Mouse (Mus musculus) midbrain, embryonic 14.5 days (tissue): ENCODE data around the gene Arrdc3. TPM values are rescaled to one million over a fixed set of nuclear protein-coding genes. Genes with fewer than 3 reads are reported as not detected.

ENCODE experiments used
- ATAC-seq: fragments of 200-750 bp; cut with Nextera tagmentation; 2 replicates; pipeline ENCODE4 v1.8.0; 2017; ENCODE audit warnings: moderate number of reproducible peaks, moderate library complexity; ENCODE audit not compliant: low FRiP score, low TSS enrichment
- DNase-seq: peaks from one replicate; pipeline ENCODE4 v3.0.0-alpha.2; 2015
- H3K27ac ChIP-seq: fragments of 300-500 bp; sonication (generic); replicated peaks from 2 replicates; pipeline ENCODE4 v1.5.1; 2014; ENCODE audit warnings: mild to moderate bottlenecking, low read depth, low read length, moderate library complexity
- H3K27me3 ChIP-seq: fragments of 300-500 bp; sonication (generic); 2 replicates; pipeline ENCODE4 v1.6.1; 2014; ENCODE audit warnings: low read length, control low read depth, mixed read lengths; ENCODE audit not compliant: control insufficient read depth, insufficient read depth
- H3K36me3 ChIP-seq: fragments of 300-500 bp; sonication (generic); 2 replicates; pipeline ENCODE4 v1.6.1; 2014; ENCODE audit warnings: low read length, control low read depth; ENCODE audit not compliant: control insufficient read depth, insufficient read depth
- H3K4me1 ChIP-seq: fragments of 300-500 bp; sonication (generic); 2 replicates; pipeline ENCODE4 v1.6.1; 2014; ENCODE audit warnings: mild to moderate bottlenecking, antibody characterized with exemption, low read length, control low read depth; ENCODE audit not compliant: control insufficient read depth, insufficient read depth
- H3K4me2 ChIP-seq: fragments of 300-500 bp; sonication (generic); 2 replicates; pipeline ENCODE4 v1.6.1; 2014; ENCODE audit warnings: mild to moderate bottlenecking, low read length, moderate library complexity
- H3K4me3 ChIP-seq: fragments of 300-500 bp; sonication (generic); replicated peaks from 2 replicates; pipeline ENCODE4 v1.5.1; 2014; ENCODE audit warnings: low read depth, low read length
- H3K9ac ChIP-seq: fragments of 300-500 bp; sonication (generic); replicated peaks from 2 replicates; pipeline ENCODE4 v1.6.1; 2014; ENCODE audit warnings: mild to moderate bottlenecking, low read length, moderate library complexity
- H3K9me3 ChIP-seq: fragments of 300-500 bp; sonication (generic); 2 replicates; pipeline ENCODE4 v1.6.1; 2016; ENCODE audit warnings: low read length, control low read depth, mixed read lengths; ENCODE audit not compliant: control insufficient read depth
- WGBS: fragments of 180-500 bp; shearing (Covaris S2); extraction: QIAGEN DNeasy Blood & Tissue Kit; methylation state at CpG from one replicate; pipeline ENCODE4 v1.1.7; 2014; 5-methylcytosine and 5-hydroxymethylcytosine counted together
- polyA plus RNA-seq: library from polyadenylated mRNA; unstranded; fragments of >200 nt; fragmentation: Nextera tagmentation; extraction: Ambion mirVana; gene quantifications from 2 replicates; pipeline ENCODE4 v1.2.1, GENCODE M21; 2014

Arrdc3 gene
- polyA plus RNA-seq: 39.3 and 80.6 TPM in 2 replicates

- H3K9me3 ChIP-seq: no peaks in the 10 kb centered on the region
- H3K36me3 ChIP-seq: peaks cover 7% of the 10 kb centered on the region; the same call in 1 of the 2 replicates
- H3K27me3 ChIP-seq: no peaks in the 10 kb centered on the region
- 1% methylated on average over 31 of the region's 31 CpGs for WGBS
- peaks cover 9% of the 10 kb centered on the region for H3K4me1 ChIP-seq
- DNase-seq (peak; percentile 100), ATAC-seq (peak; percentile 59)
- peak within 1 kb of the TSS; percentile 71 for H3K4me2 ChIP-seq
- peak within 1 kb of the TSS; percentile 100 for H3K27ac ChIP-seq
- peak within 1 kb of the TSS; percentile 98 for H3K4me3 ChIP-seq
- H3K9ac ChIP-seq: peak within 1 kb of the TSS; percentile 100
Measured at GRCm38 (mm10) chr13:80883190-80883589, at the start of gene Arrdc3. TSS of gene Arrdc3 (plus strand) at chr13:80883384.

DNA sequence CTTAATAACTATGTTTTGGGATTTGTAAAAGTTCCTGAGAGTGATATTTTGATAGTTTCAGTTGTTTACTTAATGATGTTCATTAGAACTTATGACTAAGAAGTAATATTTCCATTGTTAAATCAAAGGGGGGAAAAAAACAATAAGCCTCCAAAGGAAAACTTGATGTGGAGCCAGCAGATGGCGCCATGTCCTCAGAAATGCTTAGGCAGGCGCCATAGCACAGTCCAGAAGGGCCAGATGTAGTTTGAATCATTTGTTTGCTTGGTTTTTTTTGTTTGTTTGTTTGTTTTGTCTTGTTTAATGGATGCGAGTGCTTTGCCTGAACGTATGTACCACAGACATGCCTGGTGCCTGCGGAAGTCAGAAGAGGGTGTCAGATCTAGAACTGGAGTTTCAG, 21.0 kb upstream of the Arrdc3 start:
- no peaks in the 10 kb centered on the region for H3K27me3 ChIP-seq
- no peaks in the 10 kb centered on the region for H3K9me3 ChIP-seq
- no peaks in the 10 kb centered on the region for H3K4me1 ChIP-seq
- WGBS: 20% methylated on average over 5 of the region's 5 CpGs
- no peak overlapping the region for H3K4me3 ChIP-seq
- no peak overlapping the region for H3K9ac ChIP-seq
- H3K4me2 ChIP-seq: no peak overlapping the region
- ATAC-seq (peak; percentile 53; the same call in 1 of the 2 replicates), DNase-seq (peak; percentile 90)
- H3K27ac ChIP-seq: no peak overlapping the region
- no peaks in the 10 kb centered on the region for H3K36me3 ChIP-seq

DNA sequence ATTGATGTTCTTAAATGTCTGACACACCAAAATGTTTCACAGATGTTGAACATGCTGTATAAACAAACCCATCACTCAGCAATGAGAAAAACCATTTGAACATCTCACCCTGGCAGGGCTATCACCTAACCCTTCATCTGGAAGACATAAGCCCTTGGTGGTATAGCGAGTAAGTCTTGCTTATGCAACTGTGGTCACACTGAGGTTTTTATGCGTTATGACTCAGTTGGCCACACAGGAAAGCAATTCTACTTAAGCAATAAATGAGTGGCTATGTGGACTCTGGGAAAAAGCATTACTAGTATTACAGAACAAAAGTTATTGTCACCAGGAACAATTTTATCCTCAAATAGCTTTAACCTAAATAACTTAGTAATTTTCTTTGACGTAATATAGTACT, 19.0 kb upstream of the Arrdc3 start:
- H3K9ac ChIP-seq: no peak overlapping the region
- no peaks in the 10 kb centered on the region for H3K4me1 ChIP-seq
- ATAC-seq (no peak), DNase-seq (no peak)
- H3K4me2 ChIP-seq: no peak overlapping the region
- no peaks in the 10 kb centered on the region for H3K9me3 ChIP-seq
- no peaks in the 10 kb centered on the region for H3K27me3 ChIP-seq
- 91% methylated on average over 3 of the region's 3 CpGs for WGBS
- no peak overlapping the region for H3K4me3 ChIP-seq
- no peak overlapping the region for H3K27ac ChIP-seq
- H3K36me3 ChIP-seq: no peaks in the 10 kb centered on the region

GRCm38 (mm10) chr13:80875126-80875525, 8.1 kb upstream of the Arrdc3 start:
- H3K9me3 ChIP-seq: no peaks in the 10 kb centered on the region
- 92% methylated on average over 5 of the region's 5 CpGs for WGBS
- no peaks in the 10 kb centered on the region for H3K36me3 ChIP-seq
- no peak overlapping the region for H3K4me2 ChIP-seq
- no peaks in the 10 kb centered on the region for H3K27me3 ChIP-seq
- DNase-seq (no peak), ATAC-seq (no peak)
- no peak overlapping the region for H3K27ac ChIP-seq
- no peak overlapping the region for H3K4me3 ChIP-seq
- H3K4me1 ChIP-seq: no peaks in the 10 kb centered on the region
- no peak overlapping the region for H3K9ac ChIP-seq

- Histone ChIP-seq H3K27me3 (no peaks in the 10 kb centered on the region), H3K4me2 (no peak overlapping the region), H3K36me3 (no peaks in the 10 kb centered on the region), H3K9me3 (no peaks in the 10 kb centered on the region), H3K9ac (no peak overlapping the region), H3K4me1 (0 out of 2 replicates have a peak, but pooled peaks cover 6% of the 10 kb centered on the region), H3K4me3 (no peak overlapping the region), H3K27ac (no peak overlapping the region)
- 84% methylated on average over 4 of the region's 4 CpGs for WGBS
- ATAC-seq: no peak
- DNase-seq: no peak
Measured at GRCm38 (mm10) chr13:80880756-80881155, 2.4 kb upstream of the Arrdc3 start.

DNA sequence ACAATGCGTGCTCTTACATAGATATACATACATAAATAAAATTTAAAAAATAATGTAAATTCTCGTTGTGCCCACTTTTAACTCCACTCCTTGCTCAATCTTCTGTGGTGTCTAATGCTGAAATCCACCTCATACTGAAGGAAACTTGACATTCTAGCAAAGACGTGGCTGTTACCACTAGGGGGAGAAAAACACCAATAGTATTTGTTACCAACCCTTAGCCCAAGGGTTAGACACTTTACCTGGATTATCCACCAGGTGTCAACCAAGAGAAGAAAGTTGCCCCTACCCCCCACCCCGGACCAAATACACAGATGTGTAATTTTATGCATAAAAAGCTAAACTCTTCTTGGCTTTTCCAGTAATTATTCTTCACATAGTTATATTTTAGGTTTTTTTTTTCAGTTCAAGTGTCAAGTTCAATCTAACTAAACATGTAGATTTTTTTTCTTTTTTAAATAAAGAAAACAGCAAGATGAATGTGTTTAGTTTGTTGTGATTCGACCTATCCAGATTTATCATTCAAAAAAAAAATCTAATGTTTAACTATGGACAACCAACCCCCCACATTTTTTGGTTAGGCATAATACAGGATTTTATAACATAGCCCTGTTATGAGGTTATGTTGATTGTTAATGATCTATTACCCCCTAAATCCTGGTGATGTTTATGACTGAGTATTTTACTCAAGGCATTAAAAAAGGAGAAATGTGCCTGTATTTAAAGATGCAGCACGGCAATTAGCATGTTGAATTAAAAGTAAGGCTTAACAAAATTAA, 1.3 kb upstream of the Arrdc3 start:
- no peak overlapping the region; the same call in 1 of the 2 replicates for H3K9ac ChIP-seq
- no peak for ATAC-seq

DNA sequence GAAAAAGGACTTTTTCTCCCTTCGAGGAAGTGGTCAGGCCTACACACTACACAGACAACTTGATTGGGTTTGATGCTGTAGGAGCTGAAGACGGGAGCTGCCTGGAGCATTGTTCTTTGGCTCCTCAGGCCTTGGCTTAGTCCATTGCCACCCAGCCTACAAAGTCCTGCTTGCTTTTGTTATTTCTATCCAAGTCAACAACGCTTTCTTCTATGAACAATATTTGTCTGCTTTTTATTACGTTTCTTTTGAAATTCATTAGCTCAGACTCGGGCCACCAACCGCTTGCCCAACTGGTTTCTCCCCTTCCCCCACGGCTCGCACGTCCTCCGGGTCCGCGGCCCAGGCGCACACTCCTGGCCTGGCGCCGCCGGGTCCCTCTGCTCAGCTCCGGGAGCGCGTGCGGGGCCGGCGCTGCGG, 458 bp upstream of the Arrdc3 start:
- Histone ChIP-seq H3K4me1 (peaks cover 9% of the 10 kb centered on the region), H3K9me3 (no peaks in the 10 kb centered on the region), H3K36me3 (peaks cover 2% of the 10 kb centered on the region; the same call in 1 of the 2 replicates), H3K4me3 (peak overlapping the region; percentile 98), H3K4me2 (peak overlapping the region; percentile 71), H3K27ac (peak overlapping the region; percentile 100), H3K27me3 (no peaks in the 10 kb centered on the region), H3K9ac (peak overlapping the region; percentile 100)
- peak; percentile 55 for ATAC-seq
- DNase-seq: no peak
- under 1% methylated on average over 23 of the region's 23 CpGs for WGBS

More for the DNA sequence above, 1.3 kb upstream of the Arrdc3 start:
- WGBS: 29% methylated on average over 6 of the region's 6 CpGs
- peak; percentile 95 for DNase-seq
- H3K27me3 ChIP-seq: no peaks in the 10 kb centered on the region
- H3K4me2 ChIP-seq: peak overlapping the region; percentile 71
- H3K4me1 ChIP-seq: peaks cover 8% of the 10 kb centered on the region
- H3K9me3 ChIP-seq: no peaks in the 10 kb centered on the region
- peak overlapping the region; percentile 98 for H3K4me3 ChIP-seq
- H3K27ac ChIP-seq: peak overlapping the region; percentile 100
- no peaks in the 10 kb centered on the region for H3K36me3 ChIP-seq

- peak; percentile 73 for DNase-seq
- Histone ChIP-seq H3K4me2 (peak overlapping the region; percentile 71), H3K27ac (peak overlapping the region; percentile 100), H3K27me3 (no peaks in the 10 kb centered on the region), H3K4me3 (peak overlapping the region; percentile 98), H3K4me1 (peaks cover 9% of the 10 kb centered on the region), H3K9me3 (no peaks in the 10 kb centered on the region), H3K9ac (peak overlapping the region; percentile 100), H3K36me3 (peaks cover 10% of the 10 kb centered on the region)
- 0% methylated on average over 23 of the region's 23 CpGs for WGBS
- no peak for ATAC-seq
Measured at GRCm38 (mm10) chr13:80883649-80884376, 629 bp downstream of the Arrdc3 start.
